Mouse (Mus musculus) erythroblast, adult 5-6 weeks (primary cell): Measurements from ENCODE around the gene Asb5. TPM values are rescaled to one million over a fixed set of nuclear protein-coding genes. Genes with fewer than 3 reads are reported as not detected.

Source experiments
- ATAC-seq: replicated peaks from 2 replicates; pipeline ENCODE4 v1.8.0; 2016; ENCODE audit warnings: moderate number of reproducible peaks, mild to moderate bottlenecking, moderate TSS enrichment, inconsistent platforms; ENCODE audit not compliant: poor library complexity, low FRiP score, severe bottlenecking
- total RNA-seq, 2 experiments: library from RNA; stranded (forward) in 1 of 2; stranded (reverse) in 1 of 2; fragments of 150-400 nt in 1 of 2; fragments of 200-764, 138-1000 nt in 1 of 2; gene quantifications; 2 replicates each; pipeline versions ENCODE4 v1.2.3 to v1.2.4; 2015 to 2017; ENCODE audit warnings: low replicate concordance in 2 of 2

The Asb5 gene
- total RNA-seq, 2 experiments from 2014 or later = not detected

GRCm38 (mm10) chr8:54528571-54528970, 809 bp upstream of the Asb5 start:
- no peak for ATAC-seq

- no peak for ATAC-seq
Observed at GRCm38 (mm10) chr8:54535172-54535571, 5.8 kb downstream of the Asb5 start.

GRCm38 (mm10) chr8:54537285-54537684, 7.9 kb downstream of the Asb5 start:
- no peak for ATAC-seq

GRCm38 (mm10) chr8:54541331-54541730, 12.0 kb downstream of the Asb5 start:
- no peak for ATAC-seq

- ATAC-seq = no peak
Observed at GRCm38 (mm10) chr8:54548383-54548782, 19.0 kb downstream of the Asb5 start.

GRCm38 (mm10) chr8:54550026-54550574, 20.7 kb downstream of the Asb5 start:
- ATAC-seq = no peak

GRCm38 (mm10) chr8:54554921-54555320, 25.5 kb downstream of the Asb5 start:
- ATAC-seq = no peak

GRCm38 (mm10) chr8:54562137-54562536, 32.8 kb downstream of the Asb5 start:
- ATAC-seq = no peak

GRCm38 (mm10) chr8:54565181-54565580, 35.8 kb downstream of the Asb5 start:
- ATAC-seq = no peak

GRCm38 (mm10) chr8:54565603-54566260, 36.4 kb downstream of the Asb5 start:
- no peak for ATAC-seq

- no peak for ATAC-seq
Observed at GRCm38 (mm10) chr8:54567168-54567567, 37.8 kb downstream of the Asb5 start.

GRCm38 (mm10) chr8:54570618-54571609, 41.5 kb downstream of the Asb5 start:
- no peak for ATAC-seq

- no peak for ATAC-seq
Observed at GRCm38 (mm10) chr8:54581436-54581835, 52.1 kb downstream of the Asb5 start.

- ATAC-seq = no peak
Observed at GRCm38 (mm10) chr8:54582886-54583285, 53.5 kb downstream of the Asb5 start.

GRCm38 (mm10) chr8:54594634-54595033, 65.3 kb downstream of the Asb5 start:
- ATAC-seq = no peak

GRCm38 (mm10) chr8:54596051-54596450, 66.7 kb downstream of the Asb5 start:
- ATAC-seq = no peak

GRCm38 (mm10) chr8:54596940-54597339, 67.6 kb downstream of the Asb5 start:
- no peak for ATAC-seq

- no peak for ATAC-seq
Observed at GRCm38 (mm10) chr8:54597386-54597785, 68.0 kb downstream of the Asb5 start.

- ATAC-seq = no peak
Observed at GRCm38 (mm10) chr8:54600671-54601251, 71.4 kb downstream of the Asb5 start, which contains the start of gene Spata4. Spata4 (plus strand) TSS chr8:54600781.

GRCm38 (mm10) chr8:54603440-54603839, 74.1 kb downstream of the Asb5 start:
- ATAC-seq = no peak
